Mouse (Mus musculus) mesoderm, embryonic 11.5 days (tissue): ENCODE results near the gene Adgrv1.

Experiments
- DNase-seq: peaks from one replicate; pipeline ENCODE4 v3.0.0-alpha.2; 2012; ENCODE audit warnings: low read depth, low spot score

The Adgrv1 gene

DNA sequence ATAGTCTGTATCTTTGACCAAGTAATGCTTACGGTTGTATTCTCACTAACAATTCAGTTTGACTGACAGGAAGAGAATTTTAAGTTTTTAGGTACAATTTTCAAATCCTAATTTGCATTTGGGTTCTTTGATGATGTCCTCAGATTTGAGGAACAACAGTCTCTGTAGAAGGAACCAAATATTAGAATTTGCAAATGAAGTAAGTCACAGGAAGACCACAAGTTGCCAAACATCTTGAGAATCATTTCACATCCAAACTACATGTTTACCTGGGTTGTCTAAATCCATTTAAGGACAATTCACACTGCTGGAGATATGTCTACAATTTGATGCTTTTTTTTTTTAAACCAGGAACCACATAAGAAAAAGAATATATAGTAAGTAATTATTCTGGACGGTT lies 391.8 kb downstream of the Adgrv1 start:
- no peak for DNase-seq

DNA sequence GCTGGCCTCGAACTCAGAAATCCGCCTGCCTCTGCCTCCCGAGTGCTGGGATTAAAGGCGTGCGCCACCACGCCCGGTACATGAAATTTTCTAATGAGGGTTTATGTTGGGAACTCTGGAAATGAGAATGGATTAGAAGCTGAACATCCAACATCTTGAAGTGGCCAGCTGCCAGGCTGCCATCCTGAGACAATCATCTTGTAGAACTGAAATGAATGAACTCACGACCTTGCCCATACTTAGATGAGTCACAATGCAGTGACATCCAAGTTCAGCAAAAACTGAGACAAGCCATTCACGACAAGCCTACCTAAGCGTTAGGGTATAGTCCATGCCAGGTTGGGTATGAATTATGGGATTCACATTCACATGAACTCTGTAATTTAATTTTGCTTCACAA lies 393.1 kb downstream of the Adgrv1 start:
- DNase-seq, result no peak

DNA sequence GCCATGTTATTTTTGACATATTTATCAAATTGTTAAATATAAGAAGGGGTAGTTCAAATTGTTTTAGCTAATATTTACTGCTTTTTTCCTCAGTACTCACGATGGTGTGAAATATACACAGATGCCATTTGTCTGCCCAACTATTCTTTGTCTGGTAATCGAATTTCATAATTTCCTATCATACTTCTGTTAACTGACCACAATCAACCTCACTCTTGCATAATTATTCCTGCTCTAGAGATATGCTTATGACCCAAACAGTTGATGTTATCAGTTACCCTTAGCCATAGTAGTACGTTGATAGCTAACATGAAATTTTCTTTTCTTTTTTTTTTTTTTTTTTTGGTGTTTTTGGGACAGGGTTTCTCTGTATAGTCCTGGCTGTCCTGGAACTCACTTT lies 393.5 kb downstream of the Adgrv1 start:
- DNase-seq, result no peak

DNA sequence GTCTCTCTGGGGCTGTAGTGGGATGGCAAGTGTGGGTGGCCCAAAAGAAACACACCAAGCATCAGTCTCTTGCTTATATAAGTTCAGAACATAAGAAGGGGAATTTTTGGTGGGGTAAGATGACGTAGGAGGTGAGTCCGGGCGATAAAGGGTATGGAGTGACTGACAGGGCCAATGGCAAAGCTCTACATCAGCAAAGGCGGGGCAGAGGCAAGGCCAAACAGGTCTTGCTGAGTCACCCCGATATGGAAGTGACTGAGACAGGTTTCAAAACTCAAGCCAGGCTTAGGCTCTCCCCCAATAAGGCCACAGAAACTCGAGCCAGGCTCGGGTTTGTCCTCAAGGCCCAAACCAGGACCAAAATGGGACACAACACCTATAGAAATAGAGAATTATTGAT lies 394.1 kb downstream of the Adgrv1 start:
- DNase-seq, result no peak

DNA sequence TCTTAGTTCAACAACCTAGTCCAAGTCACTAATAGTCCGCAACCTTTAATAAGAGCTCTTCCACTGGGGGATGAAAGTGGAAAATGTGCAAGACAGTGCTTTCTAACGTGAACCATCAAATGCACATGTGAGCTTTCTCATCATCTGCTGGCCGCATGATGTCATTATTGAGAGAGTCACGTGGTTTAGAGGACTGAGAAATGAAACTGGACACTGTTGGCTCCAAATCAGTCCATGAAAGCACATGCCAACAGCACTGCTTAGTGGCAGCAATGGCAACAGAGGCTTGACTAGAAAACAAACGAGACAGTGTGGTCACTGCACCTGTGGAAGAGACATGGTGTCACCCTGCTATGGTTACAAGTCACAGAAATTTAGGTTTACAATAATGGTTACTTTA lies 395.0 kb downstream of the Adgrv1 start:
- DNase-seq, result no peak

DNA sequence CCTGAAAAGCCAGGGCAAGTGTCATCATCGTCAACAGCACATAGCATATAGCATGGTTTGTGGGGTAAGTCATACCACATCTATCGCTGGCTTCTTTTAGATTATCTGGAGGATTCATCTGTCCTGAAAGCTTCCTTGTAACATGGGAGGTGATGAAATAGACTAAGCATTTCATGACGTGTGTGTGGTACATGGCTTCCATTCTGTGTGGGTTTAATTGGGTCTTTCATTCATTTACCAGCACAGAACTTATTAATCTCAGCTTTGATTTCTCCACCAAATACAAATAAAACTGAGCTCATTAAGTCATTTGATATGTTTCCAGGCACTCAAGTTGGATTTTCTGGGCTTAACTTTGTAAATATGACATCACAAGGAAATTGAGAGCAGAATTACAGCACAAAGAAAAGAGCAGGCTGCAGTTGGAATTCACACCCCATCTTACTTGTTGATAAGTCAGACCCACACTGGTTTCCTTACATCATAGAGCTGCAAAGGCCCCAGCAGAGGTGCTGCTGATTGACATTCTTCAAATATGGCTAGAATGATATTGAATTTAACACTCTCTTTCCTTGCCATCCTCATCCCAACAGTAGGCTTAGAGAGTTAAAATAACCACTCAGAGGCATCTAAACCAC lies 396.1 kb downstream of the Adgrv1 start:
- DNase-seq, result no peak

DNA sequence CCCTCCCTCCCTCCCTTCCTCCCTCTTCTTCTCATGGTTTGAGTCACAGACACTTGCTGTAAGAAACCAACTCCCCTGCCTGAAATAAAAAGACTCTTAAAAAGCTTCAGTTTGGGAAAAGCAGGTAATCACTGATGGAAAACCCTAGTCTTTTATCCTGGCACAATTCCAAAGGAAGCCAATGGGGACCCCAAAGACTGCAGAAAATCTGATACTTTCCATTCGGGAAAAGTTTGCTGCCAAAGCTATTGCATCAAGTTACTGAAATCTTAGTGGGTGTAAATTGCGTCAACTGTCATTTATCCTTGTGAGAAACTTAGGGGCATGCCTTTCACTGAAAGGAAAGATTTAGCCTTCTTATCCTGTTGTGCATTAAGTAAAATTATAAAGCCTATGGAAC lies 398.9 kb downstream of the Adgrv1 start:
- DNase-seq, result no peak

DNA sequence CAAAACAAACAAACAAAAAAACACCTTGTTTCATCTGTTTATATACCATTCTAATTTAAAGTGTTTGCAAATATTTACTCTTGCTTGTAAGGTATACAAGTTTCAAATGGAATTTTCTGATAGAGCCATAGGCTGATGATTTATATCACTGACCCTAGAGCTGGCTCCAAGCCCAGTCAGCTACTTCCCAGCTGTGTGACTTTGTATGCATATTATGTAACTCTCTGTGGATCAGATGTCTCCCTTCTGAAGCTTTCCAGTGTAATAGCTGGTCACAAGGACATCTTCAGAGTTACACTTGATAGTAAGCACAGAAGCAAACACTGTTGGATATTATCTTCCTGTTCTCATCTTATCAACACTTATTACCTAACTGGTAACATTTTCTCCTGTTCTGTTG lies 400.1 kb downstream of the Adgrv1 start:
- peak; percentile 21 for DNase-seq

DNA sequence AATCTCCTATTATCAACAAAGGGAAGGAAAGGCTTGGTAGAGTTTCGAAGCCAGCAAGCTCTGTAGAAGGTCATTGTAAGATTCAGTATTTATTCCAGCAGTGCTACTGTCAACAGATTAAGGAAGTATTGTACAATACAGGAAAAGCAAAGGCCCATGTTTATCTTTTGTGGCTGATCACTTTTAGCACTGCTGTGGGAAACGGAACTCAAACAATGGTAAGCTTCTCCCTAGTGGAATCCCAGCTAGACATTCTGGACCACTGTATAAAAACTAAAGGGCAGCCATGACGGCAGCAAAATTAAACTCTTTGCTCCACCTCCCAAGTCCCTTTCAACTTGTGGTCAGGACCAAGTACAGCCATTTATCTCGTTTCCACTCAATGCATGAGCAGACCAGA lies 402.8 kb downstream of the Adgrv1 start:
- no peak for DNase-seq

DNA sequence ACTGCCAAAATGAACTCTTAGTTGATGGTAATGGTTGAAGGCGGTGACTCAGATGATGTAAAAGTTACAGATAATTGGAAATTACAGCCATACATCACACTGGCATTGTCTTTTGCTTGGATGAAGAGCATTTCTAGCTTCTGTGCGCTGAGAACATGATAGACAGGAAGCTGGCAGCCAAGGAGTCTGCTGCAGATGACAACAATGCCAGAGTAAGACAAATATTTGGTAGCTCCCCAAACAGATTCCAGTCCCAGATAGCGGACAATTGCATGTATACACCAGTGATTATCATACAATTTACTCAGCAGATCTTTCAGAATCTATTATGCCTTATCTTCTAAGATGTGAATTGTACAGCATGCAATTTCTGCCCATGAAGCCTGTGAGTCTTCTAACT lies 409.2 kb downstream of the Adgrv1 start:
- no peak for DNase-seq

DNA sequence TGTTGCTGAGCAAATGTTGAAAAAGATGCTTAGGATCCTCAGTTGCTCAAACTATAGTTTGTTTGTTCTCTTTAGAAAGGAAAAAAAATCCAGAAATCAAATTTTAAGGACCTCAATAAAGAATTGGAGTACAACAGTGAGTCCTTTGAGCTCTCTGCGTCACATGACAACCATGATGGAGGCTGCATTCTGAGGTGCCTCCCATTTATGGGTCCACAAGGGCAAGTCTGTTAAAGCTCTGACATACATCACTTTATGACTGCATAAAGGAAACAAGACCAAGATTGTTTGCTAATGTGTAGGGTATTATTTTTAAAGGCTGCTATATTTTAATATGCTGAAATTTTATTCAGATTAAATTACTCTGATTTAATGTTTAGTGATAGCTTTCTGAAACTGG lies 410.6 kb downstream of the Adgrv1 start:
- DNase-seq, result no peak

DNA sequence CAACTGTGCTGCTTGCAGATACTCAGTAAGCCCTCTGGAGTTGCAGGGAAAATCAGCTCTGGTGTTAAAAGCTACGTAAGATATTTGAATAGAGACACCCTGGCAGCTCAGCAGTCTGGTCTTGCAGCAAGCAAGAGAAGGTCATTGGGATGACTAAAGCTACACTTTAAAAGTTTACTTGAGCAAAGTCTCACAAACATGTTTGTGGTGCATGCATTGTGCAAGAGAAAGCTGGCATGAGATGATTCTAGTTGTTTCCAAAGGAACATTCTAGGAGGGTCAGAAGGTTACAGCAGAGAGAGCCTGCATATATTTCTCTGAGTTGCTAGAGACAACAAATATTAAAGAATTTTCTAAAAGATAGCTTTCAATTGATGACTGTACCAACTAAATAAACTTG lies 421.5 kb downstream of the Adgrv1 start:
- DNase-seq, result no peak

DNA sequence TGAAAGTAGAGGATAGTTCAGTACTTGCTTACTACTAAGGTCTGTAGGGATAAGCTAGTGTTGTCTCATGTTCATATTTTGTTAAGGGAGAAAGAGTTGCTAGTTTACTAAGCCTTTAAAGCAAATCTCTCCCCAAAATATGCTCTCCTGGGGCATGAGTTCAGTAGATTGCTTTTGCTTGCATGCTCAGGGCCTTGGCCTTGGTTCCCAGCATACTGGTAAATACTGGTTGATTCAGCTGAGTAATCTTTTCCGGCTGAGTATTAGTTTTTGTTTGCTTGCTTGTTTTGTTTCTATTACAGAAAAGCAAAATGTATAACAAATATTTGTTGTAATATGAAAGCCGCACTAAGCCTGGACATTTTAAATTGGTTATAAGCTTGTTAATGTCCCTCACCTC lies 422.4 kb downstream of the Adgrv1 start:
- DNase-seq, result no peak

DNA sequence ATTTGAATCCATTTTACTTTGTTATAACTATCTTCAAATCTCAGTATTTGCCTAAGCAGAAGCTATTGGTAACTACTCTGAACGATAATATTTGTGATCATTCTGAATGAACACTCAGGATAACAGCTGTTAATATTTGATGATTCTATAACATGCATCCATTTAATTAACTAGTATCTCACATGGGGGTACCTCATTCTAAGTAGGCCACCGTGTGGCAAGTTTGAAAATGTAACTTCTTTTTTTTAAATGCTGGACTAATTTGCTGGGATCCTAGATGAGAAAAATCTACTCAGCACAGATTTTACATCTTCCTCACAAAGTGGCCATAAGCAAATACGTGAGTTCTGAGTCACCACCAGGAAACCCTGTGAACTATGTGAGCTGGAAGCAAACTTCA lies 423.1 kb downstream of the Adgrv1 start:
- DNase-seq, result no peak

DNA sequence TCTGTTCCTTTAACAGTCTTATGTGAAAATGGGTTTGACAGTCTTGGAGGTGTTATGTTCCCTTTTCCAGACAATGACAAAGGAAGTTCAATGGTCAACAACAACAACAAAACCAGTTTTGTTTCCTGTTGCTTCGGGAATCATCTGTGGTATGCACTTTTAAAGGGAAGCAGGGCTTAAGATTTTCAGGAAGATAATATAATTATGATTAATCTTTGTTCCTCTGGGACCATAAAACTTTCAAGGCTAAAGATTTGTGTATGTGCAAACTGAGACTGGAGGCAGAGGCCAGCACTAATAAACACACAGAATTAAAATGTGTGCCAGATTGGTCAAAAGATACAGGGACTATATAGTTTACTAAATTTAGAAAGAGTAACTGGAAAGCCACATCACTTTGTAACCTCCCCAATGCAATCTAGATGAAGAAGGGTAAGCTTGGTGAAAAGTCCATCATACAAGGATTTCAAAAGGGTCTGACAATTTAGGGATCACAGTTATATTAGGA lies 424.8 kb downstream of the Adgrv1 start:
- no peak for DNase-seq

DNA sequence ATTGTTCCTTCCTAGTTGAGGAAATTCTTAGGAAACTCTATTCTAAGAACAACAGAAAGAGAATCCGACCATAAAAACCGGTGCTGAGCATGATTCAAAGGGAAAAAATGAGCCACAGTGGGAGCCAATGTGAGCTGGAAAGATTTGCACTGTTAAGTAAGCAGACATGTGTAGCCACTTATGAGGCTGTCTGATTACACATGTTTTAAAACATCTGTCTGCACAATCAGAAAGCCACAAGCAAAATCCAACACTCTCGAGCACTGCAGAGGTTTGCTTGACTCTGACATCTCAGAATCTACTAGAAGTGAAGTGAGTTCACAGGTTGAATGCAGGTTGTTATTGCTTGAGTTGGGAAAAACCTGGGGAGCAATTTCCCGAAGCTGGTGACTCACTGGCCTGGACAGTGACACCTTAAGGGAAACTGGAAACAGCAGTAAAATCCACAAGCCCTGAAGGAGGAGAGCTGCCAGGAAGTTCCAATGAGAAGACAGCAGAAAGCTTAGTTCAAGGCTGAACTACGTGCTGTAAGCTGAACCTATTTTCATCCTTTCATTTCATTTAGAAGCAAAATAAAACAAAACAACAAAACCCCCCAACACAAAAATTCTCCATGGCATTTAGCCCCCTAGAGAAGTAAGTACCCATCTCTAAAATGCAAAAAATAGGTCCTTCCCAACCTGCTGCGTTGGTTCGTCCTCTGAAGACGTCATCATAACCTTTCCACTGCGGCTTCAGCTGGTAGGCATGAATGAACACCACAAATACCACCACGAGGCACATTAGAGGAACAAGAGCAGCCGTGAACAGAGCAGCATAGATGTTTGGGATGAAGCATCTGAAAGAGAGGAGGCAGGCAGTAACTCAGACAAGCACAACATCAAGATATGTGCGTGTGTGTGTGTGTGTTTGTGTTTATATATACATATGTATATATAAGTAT lies 450.7 kb downstream of the Adgrv1 start:
- DNase-seq, result no peak

DNA sequence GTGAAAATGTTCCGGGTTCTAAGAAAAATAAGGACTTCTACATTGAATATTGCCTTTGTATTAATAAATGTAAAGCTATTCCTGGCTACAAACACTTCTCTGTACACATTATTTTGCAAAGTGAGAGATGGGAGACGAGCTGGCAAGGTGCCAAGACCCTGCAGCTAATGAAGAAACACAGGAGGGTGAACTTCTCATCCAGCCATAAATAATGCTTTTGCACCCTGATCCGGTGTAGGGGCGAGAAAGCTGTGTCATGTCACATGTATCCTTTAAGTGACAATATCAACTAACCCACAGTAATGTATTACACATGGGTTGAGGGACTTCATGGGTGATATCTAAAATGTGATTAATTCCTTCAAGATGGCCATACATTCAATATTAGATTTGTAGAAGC lies 451.5 kb downstream of the Adgrv1 start:
- DNase-seq, result no peak

DNA sequence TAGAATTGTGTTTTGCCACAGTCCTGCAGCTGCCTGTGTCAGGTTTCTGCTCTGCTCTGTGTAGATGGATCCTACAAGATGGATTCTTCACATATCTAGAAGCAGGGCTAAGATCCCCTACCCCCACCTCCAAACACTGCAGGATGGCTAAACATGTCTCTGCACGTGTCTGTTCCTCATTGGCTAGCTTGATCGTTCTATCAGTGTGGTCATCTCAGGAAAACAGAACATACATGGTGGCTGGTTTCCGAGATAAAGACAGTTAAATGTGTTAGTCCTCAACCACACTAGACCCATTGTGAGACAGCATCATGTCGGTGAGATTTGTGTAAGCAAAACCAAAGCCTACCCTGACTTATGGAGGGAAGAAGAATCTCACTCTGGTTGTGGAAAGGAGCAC lies 456.1 kb downstream of the Adgrv1 start:
- DNase-seq, result no peak

DNA sequence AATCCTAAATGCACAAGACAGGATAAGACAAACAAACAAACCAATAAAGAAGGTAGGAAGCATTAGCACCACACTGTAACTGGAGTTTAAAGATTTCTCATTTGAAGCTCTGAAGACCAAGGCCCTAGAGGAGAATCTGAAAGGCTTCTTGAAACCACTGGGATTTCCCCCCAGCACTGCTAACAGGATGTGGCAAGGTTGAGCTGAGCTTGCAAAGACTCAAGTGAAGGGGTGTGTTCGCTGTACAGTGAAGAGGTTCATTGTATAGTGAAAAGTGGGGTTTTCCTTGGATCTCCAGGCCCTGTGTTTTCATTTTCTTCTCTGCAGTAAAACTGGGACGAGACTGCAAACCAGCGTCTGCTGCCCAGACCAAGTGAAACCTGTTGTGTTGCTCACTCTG lies 456.9 kb downstream of the Adgrv1 start:
- DNase-seq, result no peak

DNA sequence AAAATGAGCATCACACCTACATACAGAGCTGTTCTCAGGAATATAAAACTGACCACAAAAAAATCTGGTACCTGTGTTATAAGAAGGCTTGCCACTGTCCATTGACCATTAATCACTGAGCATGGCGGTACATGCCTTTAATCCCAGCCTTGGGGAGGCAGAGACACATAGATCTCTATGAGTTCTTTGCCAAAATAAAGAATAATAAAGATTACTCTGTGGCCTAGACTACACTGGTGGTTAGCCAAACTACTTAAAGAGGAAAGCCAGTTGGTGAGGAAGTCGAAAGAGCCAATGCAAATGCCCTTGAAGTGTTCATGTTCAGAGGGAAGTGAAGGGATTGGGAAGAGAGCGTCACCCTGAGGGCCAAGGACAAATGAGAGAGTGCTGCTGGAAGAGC lies 461.8 kb downstream of the Adgrv1 start:
- DNase-seq, result no peak

DNA sequence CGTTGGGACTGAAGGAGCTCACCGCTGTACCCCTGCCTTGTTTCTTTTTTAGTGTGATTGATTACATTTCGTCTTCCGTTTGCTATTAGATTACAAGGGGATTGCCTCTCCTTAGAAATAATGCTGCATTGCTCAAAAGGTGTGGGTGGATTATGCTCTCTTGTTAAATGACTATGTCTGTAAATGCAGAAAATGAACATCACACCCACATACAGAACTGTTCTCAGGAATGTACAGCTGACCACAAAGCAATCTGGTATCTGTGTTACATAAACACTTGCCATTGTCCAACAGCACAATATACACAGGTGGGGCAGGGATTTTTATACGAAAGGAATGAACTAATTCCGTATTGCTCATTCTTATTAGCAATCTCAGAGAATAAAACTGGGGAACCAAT lies 465.5 kb downstream of the Adgrv1 start:
- DNase-seq, result no peak

DNA sequence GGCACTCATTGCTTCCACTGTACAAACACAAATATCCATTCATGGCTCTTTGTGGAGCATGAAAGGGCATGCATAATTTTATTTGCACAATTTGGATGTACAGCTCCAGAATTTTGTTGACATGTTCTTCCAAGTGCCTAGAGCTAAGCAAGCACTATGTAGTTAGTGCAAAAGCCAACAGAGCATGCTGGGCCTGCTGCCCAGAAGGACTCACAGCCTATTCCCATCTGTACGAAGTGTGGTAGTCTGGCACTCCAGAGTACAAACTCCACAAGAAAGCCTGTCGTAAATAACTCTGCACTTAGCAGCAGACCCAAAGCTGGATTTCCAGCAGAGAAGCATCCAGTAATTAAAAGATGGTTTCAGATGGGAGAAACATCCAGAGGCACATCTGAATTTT lies 473.1 kb downstream of the Adgrv1 start:
- DNase-seq, result no peak

DNA sequence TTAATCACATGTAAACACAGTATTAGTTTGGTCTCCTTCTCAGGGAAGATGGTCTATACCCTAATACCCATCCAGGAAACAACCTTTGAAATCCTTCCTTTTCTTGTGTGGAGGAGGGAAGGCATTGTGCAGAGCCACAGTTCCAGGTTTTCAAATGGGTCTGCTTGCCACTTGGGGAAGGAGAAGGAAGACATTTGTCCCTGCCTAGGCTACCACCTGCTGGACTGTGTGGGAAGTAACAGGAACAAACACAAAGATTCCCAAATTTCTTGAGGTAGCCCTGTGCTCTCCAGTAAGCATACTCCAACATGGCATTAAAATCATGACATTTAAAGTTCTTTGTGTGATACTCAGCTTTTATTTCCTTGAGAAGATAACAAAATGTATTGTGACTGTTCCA lies 477.6 kb downstream of the Adgrv1 start:
- peak; percentile 27 for DNase-seq
